In genomic region chr15:89179630-89179964, GRCm38 (mm10) we compare ENCODE assay signal across 7 mouse cellular contexts. TPM values are rescaled to one million over a fixed set of nuclear protein-coding genes. Genes with fewer than 3 reads are reported as not detected.
A peak's percentile ranks its signal among the peaks of the same experiment; 100 is the strongest.
DNase-seq lines count a peak whose midpoint lies in the region; ATAC-seq and TF ChIP-seq lines count a peak whose summit lies in the region.

No protein-coding gene starts in this region.

- peak overlapping the region; percentile 90 for H3K27ac ChIP-seq in lung, postnatal 0 days (ENCODE audit: low read length)
- H3K27ac ChIP-seq in forebrain, embryonic 10.5 days: peak overlapping the region; percentile 98
- H3K27ac ChIP-seq in limb, embryonic 10.5 days: peak overlapping the region; percentile 98
- H3K27ac ChIP-seq in olfactory bulb, adult 2 months (ENCODE audit: insufficient read depth, low read depth, low read length): no peak overlapping the region; the same call in 1 of the 2 replicates

- H3K4me3 ChIP-seq in lung, postnatal 0 days (ENCODE audit: low read depth, low read length): peak overlapping the region; percentile 70
- H3K4me3 ChIP-seq in forebrain, embryonic 10.5 days: peak overlapping the region; percentile 83
- H3K4me3 ChIP-seq in limb, embryonic 10.5 days: peak overlapping the region; percentile 93
- H3K4me3 ChIP-seq in olfactory bulb, adult 2 months (ENCODE audit: insufficient read depth, low read depth, low read length): peak overlapping the region; percentile 59

- no peak for TF ChIP-seq CTCF in lung, postnatal 0 days (IDR thresholded peaks at IDR 0.05)
- no peak for TF ChIP-seq CTCF in olfactory bulb, adult 2 months (IDR thresholded peaks at IDR 0.05; ENCODE audit: insufficient read depth, low read depth, low read length)

- H3K9ac ChIP-seq in lung, postnatal 0 days (replicated peaks; ENCODE audit: low read depth): peak overlapping the region; percentile 56

- WGBS in lung, postnatal 0 days: 2% methylated on average over 6 of the region's 6 CpGs
- WGBS in forebrain, embryonic 10.5 days: 3% methylated on average over 6 of the region's 6 CpGs
- WGBS in limb, embryonic 10.5 days: 2% methylated on average over 6 of the region's 6 CpGs
- WGBS in olfactory bulb, adult 2 months: 14% methylated on average over 6 of the region's 6 CpGs

- no peaks in the 10 kb centered on the region for H3K36me3 ChIP-seq in lung, postnatal 0 days (ENCODE audit: insufficient read depth, low read length)
- peaks cover 32% of the 10 kb centered on the region for H3K36me3 ChIP-seq in forebrain, embryonic 10.5 days (replicated peaks)
- H3K36me3 ChIP-seq in limb, embryonic 10.5 days: peaks cover 17% of the 10 kb centered on the region

- H3K4me1 ChIP-seq in lung, postnatal 0 days (ENCODE audit: insufficient read depth, low read depth, low read length): peaks cover 52% of the 10 kb centered on the region
- H3K4me1 ChIP-seq in forebrain, embryonic 10.5 days: peaks cover 98% of the 10 kb centered on the region
- peaks cover 81% of the 10 kb centered on the region for H3K4me1 ChIP-seq in limb, embryonic 10.5 days
- peaks cover 57% of the 10 kb centered on the region for H3K4me1 ChIP-seq in olfactory bulb, adult 2 months (ENCODE audit: control insufficient read depth, insufficient read depth, low read length)

- TF ChIP-seq EP300 in lung, postnatal 0 days (IDR thresholded peaks at IDR 0.05): no peak

- H3K27me3 ChIP-seq in lung, postnatal 0 days (replicated peaks; ENCODE audit: insufficient read depth, low read length): no peaks in the 10 kb centered on the region
- no peaks in the 10 kb centered on the region; the same call in 1 of the 2 replicates for H3K27me3 ChIP-seq in forebrain, embryonic 10.5 days (ENCODE audit: poor library complexity, severe bottlenecking)
- no peaks in the 10 kb centered on the region for H3K27me3 ChIP-seq in limb, embryonic 10.5 days (ENCODE audit: low read depth, poor library complexity, severe bottlenecking)

- no peaks in the 10 kb centered on the region for H3K9me3 ChIP-seq in lung, postnatal 0 days (ENCODE audit: low read length)
- no peaks in the 10 kb centered on the region for H3K9me3 ChIP-seq in forebrain, embryonic 10.5 days
- H3K9me3 ChIP-seq in limb, embryonic 10.5 days (replicated peaks): no peaks in the 10 kb centered on the region

- H3K4me2 ChIP-seq in lung, postnatal 0 days (replicated peaks; ENCODE audit: low read depth, low read length): peak overlapping the region; percentile 81

- no peak for ATAC-seq in lung, postnatal 0 days

- no peak for TF ChIP-seq POLR2A in olfactory bulb, adult 2 months (IDR thresholded peaks at IDR 0.05; ENCODE audit: insufficient read depth, low read depth, low read length)

- no peak for DNase-seq in lung, postnatal 0 days (ENCODE audit: low spot score)
- no peak for DNase-seq in lung, postnatal 25 days (ENCODE audit: low spot score)
- no peak for DNase-seq in forebrain, embryonic 10.5 days (ENCODE audit: extremely low spot score, low spot score)
- no peak for DNase-seq in limb, embryonic 10.5 days (ENCODE audit: low spot score)
- no peak for DNase-seq in left cerebral cortex, adult 8-10 months (ENCODE audit: low spot score in 2 of 2)
- DNase-seq in right cerebral cortex, adult 2 months (ENCODE audit: low spot score in 2 of 2): no peak

RNA-seq across cellular contexts. Expression of gene Plxnb2, which starts 1.0 kb away (rescaled TPM):
- polyA plus RNA-seq in lung, postnatal 0 days (2015; fragmentation: Nextera tagmentation; extraction: Ambion mirVana): 73.1 and 104 TPM in 2 replicates
- 144 and 155 TPM in 2 replicates for polyA plus RNA-seq in forebrain, embryonic 10.5 days (2016; fragmentation: Nextera tagmentation; extraction: Ambion mirVana)
- polyA plus RNA-seq in limb, embryonic 10.5 days (2016; fragmentation: Nextera tagmentation; extraction: Ambion mirVana): 147 and 162 TPM in 2 replicates
- 46.6 TPM in 1 of 2 replicates, not detected in the other for polyA plus RNA-seq in olfactory bulb, adult 2 months (2012; ENCODE audit: insufficient read depth, insufficient read length, low replicate concordance, missing spikeins)
- total RNA-seq in left cerebral cortex, adult 8-10 months (2022): 10 to 100 TPM; 42.6 to 60.9 (median 54.8) TPM

RNA-seq across cellular contexts. Expression of gene Dennd6b, which starts 16.7 kb away (rescaled TPM):
- 4.4 and 5.0 TPM in 2 replicates for polyA plus RNA-seq in lung, postnatal 0 days (2015; fragmentation: Nextera tagmentation; extraction: Ambion mirVana)
- polyA plus RNA-seq in forebrain, embryonic 10.5 days (2016; fragmentation: Nextera tagmentation; extraction: Ambion mirVana): 26.4 and 27.7 TPM in 2 replicates
- polyA plus RNA-seq in limb, embryonic 10.5 days (2016; fragmentation: Nextera tagmentation; extraction: Ambion mirVana): 21.2 and 27.5 TPM in 2 replicates
- not detected in 2 replicates for polyA plus RNA-seq in olfactory bulb, adult 2 months (2012; ENCODE audit: insufficient read depth, insufficient read length, low replicate concordance, missing spikeins)
- 10 to 100 TPM; 46.2 to 59.3 (median 50.7) TPM for total RNA-seq in left cerebral cortex, adult 8-10 months (2022)

RNA-seq across cellular contexts. Expression of gene Mapk11, which starts 30.2 kb away (rescaled TPM):
- 7.4 and 8.5 TPM in 2 replicates for polyA plus RNA-seq in lung, postnatal 0 days (2015; fragmentation: Nextera tagmentation; extraction: Ambion mirVana)
- polyA plus RNA-seq in forebrain, embryonic 10.5 days (2016; fragmentation: Nextera tagmentation; extraction: Ambion mirVana): 35.7 and 36.3 TPM in 2 replicates
- polyA plus RNA-seq in limb, embryonic 10.5 days (2016; fragmentation: Nextera tagmentation; extraction: Ambion mirVana): 20.3 and 21.8 TPM in 2 replicates
- not detected in 2 replicates for polyA plus RNA-seq in olfactory bulb, adult 2 months (2012; ENCODE audit: insufficient read depth, insufficient read length, low replicate concordance, missing spikeins)
- 10 to 100 TPM; 35.8 to 40.9 (median 39.4) TPM for total RNA-seq in left cerebral cortex, adult 8-10 months (2022)

RNA-seq across cellular contexts. Expression of gene Ppp6r2, which starts 31.8 kb away (rescaled TPM):
- polyA plus RNA-seq in lung, postnatal 0 days (2015; fragmentation: Nextera tagmentation; extraction: Ambion mirVana): 22.7 and 24.1 TPM in 2 replicates
- polyA plus RNA-seq in forebrain, embryonic 10.5 days (2016; fragmentation: Nextera tagmentation; extraction: Ambion mirVana): 24.2 and 28.8 TPM in 2 replicates
- 15.4 and 21.2 TPM in 2 replicates for polyA plus RNA-seq in limb, embryonic 10.5 days (2016; fragmentation: Nextera tagmentation; extraction: Ambion mirVana)
- not detected in 2 replicates for polyA plus RNA-seq in olfactory bulb, adult 2 months (2012; ENCODE audit: insufficient read depth, insufficient read length, low replicate concordance, missing spikeins)
- total RNA-seq in left cerebral cortex, adult 8-10 months (2022): 100 to 1,000 TPM; 150 to 165 (median 161) TPM

RNA-seq across cellular contexts. Expression of gene Mapk12, which starts 39.1 kb away (rescaled TPM):
- polyA plus RNA-seq in lung, postnatal 0 days (2015; fragmentation: Nextera tagmentation; extraction: Ambion mirVana): 13.0 and 14.4 TPM in 2 replicates
- 34.9 and 38.4 TPM in 2 replicates for polyA plus RNA-seq in forebrain, embryonic 10.5 days (2016; fragmentation: Nextera tagmentation; extraction: Ambion mirVana)
- 21.5 and 26.4 TPM in 2 replicates for polyA plus RNA-seq in limb, embryonic 10.5 days (2016; fragmentation: Nextera tagmentation; extraction: Ambion mirVana)
- not detected in 2 replicates for polyA plus RNA-seq in olfactory bulb, adult 2 months (2012; ENCODE audit: insufficient read depth, insufficient read length, low replicate concordance, missing spikeins)
- total RNA-seq in left cerebral cortex, adult 8-10 months (2022): 10 to 100 TPM in 2 of 4 experiments, 1 to 10 TPM in 2; 9.5 to 10.6 (median 10.1) TPM
